Mouse (Mus musculus): Measurements from ENCODE around the gene Rbbp6. TPM values are rescaled to one million over a fixed set of nuclear protein-coding genes. Genes with fewer than 3 reads are reported as not detected.
A peak's percentile ranks its signal among the peaks of the same experiment; 100 is the strongest.

Gene Rbbp6
- polyA plus RNA-seq, 1 experiment from 2014 or later = 28.7 TPM

DNA sequence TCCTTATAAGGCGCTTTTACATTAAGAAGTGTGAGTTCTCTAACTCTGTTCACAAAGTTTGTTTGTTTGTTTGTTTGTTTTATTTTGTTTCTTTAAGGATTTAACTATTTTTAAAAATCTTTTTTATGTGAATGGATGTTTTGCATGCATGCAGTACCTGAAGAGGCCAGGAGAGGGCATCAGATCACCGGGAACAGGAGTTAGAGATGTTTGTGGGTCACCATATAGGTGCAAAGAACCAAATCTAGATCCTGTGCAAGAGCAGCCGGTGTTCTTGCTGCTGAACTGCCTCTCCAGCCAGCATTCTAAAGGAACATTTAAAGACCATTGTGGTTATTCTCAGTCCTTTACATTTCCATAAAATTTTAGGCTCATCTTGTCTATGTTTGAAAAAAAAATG is 52.1 kb downstream of the Rbbp6 start:
- Histone ChIP-seq H3K27me3 (ENCODE audit: control insufficient read depth, insufficient read depth, low read length) (no peaks in the 10 kb centered on the region), H3K9ac (ENCODE audit: low read length) (no peak overlapping the region), H3K4me2 (ENCODE audit: low read depth) (no peak overlapping the region), H3K9me3 (ENCODE audit: control insufficient read depth, low read length) (no peaks in the 10 kb centered on the region), H3K4me3 (ENCODE audit: low read depth, low read length) (no peak overlapping the region), H3K4me1 (ENCODE audit: control insufficient read depth, insufficient read depth, low read length) (no peaks in the 10 kb centered on the region), H3K36me3 (ENCODE audit: control insufficient read depth, insufficient read depth, low read length) (no peaks in the 10 kb centered on the region), H3K27ac (ENCODE audit: low read depth, low read length) (no peak overlapping the region)
- WGBS = 34% methylated on average over 3 of the region's 3 CpGs
- ATAC-seq (ENCODE audit: insufficient read depth, low FRiP score, low TSS enrichment) (no peak), DNase-seq (ENCODE audit: low spot score) (peak; percentile 60)

DNA sequence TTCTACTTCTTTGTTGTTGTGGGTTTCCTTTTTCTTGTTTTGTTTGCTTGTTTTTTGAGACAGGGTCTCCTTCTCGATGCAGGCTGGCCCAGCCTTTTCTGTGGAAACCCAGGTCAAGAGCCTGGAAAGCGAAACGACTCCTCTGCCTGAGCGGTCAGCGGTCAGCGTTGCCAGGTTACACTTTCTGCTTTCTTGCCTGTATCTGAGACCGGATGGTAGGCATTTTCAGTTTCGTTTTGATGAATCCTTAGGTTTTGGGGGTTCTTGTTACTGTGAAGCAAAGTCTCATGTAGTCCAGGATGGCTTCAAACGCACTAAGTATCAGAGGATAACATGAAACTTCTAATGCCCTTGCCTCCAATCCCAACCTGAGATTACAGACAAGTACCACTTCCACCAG is 59.6 kb downstream of the Rbbp6 start:
- DNase-seq (ENCODE audit: low spot score) = no peak
- H3K27ac ChIP-seq (ENCODE audit: low read depth, low read length) = no peak overlapping the region
- 71% methylated on average over 9 of the region's 9 CpGs for WGBS
- no peaks in the 10 kb centered on the region for H3K36me3 ChIP-seq (ENCODE audit: control insufficient read depth, insufficient read depth, low read length)
- no peaks in the 10 kb centered on the region for H3K4me1 ChIP-seq (ENCODE audit: control insufficient read depth, insufficient read depth, low read length)
- no peaks in the 10 kb centered on the region for H3K27me3 ChIP-seq (ENCODE audit: control insufficient read depth, insufficient read depth, low read length)
- no peak overlapping the region for H3K4me3 ChIP-seq (ENCODE audit: low read depth, low read length)
- ATAC-seq (ENCODE audit: insufficient read depth, low FRiP score, low TSS enrichment) = no peak
- no peak overlapping the region for H3K4me2 ChIP-seq (ENCODE audit: low read depth)
- no peaks in the 10 kb centered on the region for H3K9me3 ChIP-seq (ENCODE audit: control insufficient read depth, low read length)
- H3K9ac ChIP-seq (ENCODE audit: low read length) = no peak overlapping the region

GRCm38 (mm10) chr7:123030295-123030694 is 64.8 kb downstream of the Rbbp6 start:
- DNase-seq (ENCODE audit: low spot score) = no peak
- WGBS = 25% methylated on average over 13 of the region's 13 CpGs
- H3K9ac ChIP-seq (ENCODE audit: low read length) = peak overlapping the region; percentile 65
- no peaks in the 10 kb centered on the region for H3K36me3 ChIP-seq (ENCODE audit: control insufficient read depth, insufficient read depth, low read length)
- H3K9me3 ChIP-seq (ENCODE audit: control insufficient read depth, low read length) = no peaks in the 10 kb centered on the region
- ATAC-seq (ENCODE audit: insufficient read depth, low FRiP score, low TSS enrichment) = peak; percentile 46
- peaks cover 9% of the 10 kb centered on the region for H3K4me1 ChIP-seq (ENCODE audit: control insufficient read depth, insufficient read depth, low read length)
- no peaks in the 10 kb centered on the region for H3K27me3 ChIP-seq (ENCODE audit: control insufficient read depth, insufficient read depth, low read length)
- H3K4me2 ChIP-seq (ENCODE audit: low read depth) = peak overlapping the region; percentile 83
- H3K4me3 ChIP-seq (ENCODE audit: low read depth, low read length) = peak overlapping the region; percentile 28
- no peak overlapping the region for H3K27ac ChIP-seq (ENCODE audit: low read depth, low read length)

DNA sequence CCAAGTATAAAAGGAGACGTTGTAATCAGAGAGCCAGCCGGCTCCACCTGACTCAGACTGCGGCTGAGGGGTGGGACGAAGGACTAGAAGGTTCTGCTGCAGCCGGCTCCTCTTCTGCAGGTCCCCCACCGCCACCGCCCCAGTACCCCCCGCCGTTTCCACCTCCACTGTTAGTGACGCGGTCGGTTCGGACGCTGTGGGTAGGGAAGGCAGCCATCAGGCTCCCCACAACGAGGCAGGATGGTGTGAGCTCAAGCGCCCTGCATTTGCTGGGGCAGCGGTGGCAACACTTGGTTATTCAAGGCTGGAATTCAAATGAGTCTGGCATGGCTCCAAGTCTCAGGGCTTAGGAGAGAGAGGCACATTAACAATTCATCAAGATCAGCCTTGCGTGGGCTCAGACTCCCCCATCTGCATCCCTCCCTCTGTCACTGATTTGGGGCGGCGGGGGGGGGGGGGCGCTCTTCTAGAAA is 65.3 kb downstream of the Rbbp6 start:
- H3K4me2 ChIP-seq (ENCODE audit: low read depth) = peak overlapping the region; percentile 83
- H3K27ac ChIP-seq (ENCODE audit: low read depth, low read length) = no peak overlapping the region
- H3K4me3 ChIP-seq (ENCODE audit: low read depth, low read length) = peak overlapping the region; percentile 28
- WGBS = under 1% methylated on average over 20 of the region's 21 CpGs
- no peaks in the 10 kb centered on the region for H3K36me3 ChIP-seq (ENCODE audit: control insufficient read depth, insufficient read depth, low read length)
- ATAC-seq (ENCODE audit: insufficient read depth, low FRiP score, low TSS enrichment) (peak; percentile 87), DNase-seq (ENCODE audit: low spot score) (peak; percentile 83)
- peak overlapping the region; percentile 65 for H3K9ac ChIP-seq (ENCODE audit: low read length)
- H3K9me3 ChIP-seq (ENCODE audit: control insufficient read depth, low read length) = no peaks in the 10 kb centered on the region
- no peaks in the 10 kb centered on the region for H3K27me3 ChIP-seq (ENCODE audit: control insufficient read depth, insufficient read depth, low read length)
- H3K4me1 ChIP-seq (ENCODE audit: control insufficient read depth, insufficient read depth, low read length) = peaks cover 9% of the 10 kb centered on the region

DNA sequence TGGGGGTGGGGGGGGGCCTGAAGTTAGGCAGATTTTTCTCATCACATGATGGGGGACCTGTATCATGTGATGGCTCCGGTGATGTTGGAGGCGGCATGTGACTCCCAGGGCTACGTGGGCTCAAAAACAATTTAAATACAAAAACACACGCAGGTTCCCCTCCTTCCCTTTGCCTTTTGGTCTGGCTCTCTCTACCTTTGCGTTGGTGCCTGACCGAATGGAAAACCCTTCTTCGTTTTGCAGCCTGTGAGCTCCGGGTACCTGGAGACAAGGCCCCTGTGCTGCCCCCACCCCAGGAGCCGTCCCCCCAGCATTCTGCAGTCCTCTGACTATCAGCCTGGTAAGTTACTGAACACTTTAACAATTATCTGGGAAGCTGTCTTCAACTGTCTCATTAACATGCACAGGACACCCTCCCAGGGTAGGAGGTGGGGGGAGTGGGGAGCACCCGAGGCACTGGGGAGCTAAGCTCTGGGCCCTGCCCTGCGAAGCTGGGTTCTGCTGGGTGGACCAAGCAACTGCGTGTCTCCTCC is 65.8 kb downstream of the Rbbp6 start:
- Histone ChIP-seq H3K36me3 (ENCODE audit: control insufficient read depth, insufficient read depth, low read length) (no peaks in the 10 kb centered on the region), H3K4me3 (ENCODE audit: low read depth, low read length) (peak overlapping the region; percentile 28), H3K9me3 (ENCODE audit: control insufficient read depth, low read length) (no peaks in the 10 kb centered on the region), H3K4me1 (ENCODE audit: control insufficient read depth, insufficient read depth, low read length) (peaks cover 9% of the 10 kb centered on the region), H3K27me3 (ENCODE audit: control insufficient read depth, insufficient read depth, low read length) (no peaks in the 10 kb centered on the region), H3K27ac (ENCODE audit: low read depth, low read length) (no peak overlapping the region), H3K4me2 (ENCODE audit: low read depth) (peak overlapping the region; percentile 83), H3K9ac (ENCODE audit: low read length) (peak overlapping the region; percentile 65)
- DNase-seq (ENCODE audit: low spot score) (peak; percentile 21), ATAC-seq (ENCODE audit: insufficient read depth, low FRiP score, low TSS enrichment) (peak; percentile 73)
- WGBS = 10% methylated on average over 12 of the region's 12 CpGs

DNA sequence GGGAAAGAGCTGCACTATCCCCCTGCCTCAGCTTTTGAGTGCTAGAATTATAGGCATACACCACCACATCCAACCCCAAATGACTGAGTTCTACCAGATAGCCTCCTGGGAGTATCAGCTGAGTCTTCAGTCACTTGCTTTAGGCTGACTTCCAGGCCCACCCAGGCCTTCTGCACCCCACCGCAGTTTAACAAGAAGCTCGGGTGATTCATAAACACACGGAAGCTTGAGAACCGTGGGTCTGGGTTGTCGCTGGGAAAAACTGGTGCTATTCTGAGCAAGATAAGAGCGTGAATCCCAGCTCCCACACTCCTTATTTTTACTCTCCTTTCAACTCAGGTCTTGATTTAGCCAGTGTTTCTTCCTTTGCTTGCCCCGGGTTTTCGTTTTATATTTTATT is 69.8 kb downstream of the Rbbp6 start:
- Histone ChIP-seq H3K4me2 (ENCODE audit: low read depth) (no peak overlapping the region), H3K4me3 (ENCODE audit: low read depth, low read length) (no peak overlapping the region), H3K36me3 (ENCODE audit: control insufficient read depth, insufficient read depth, low read length) (no peaks in the 10 kb centered on the region), H3K4me1 (ENCODE audit: control insufficient read depth, insufficient read depth, low read length) (peaks cover 7% of the 10 kb centered on the region), H3K27me3 (ENCODE audit: control insufficient read depth, insufficient read depth, low read length) (no peaks in the 10 kb centered on the region), H3K9me3 (ENCODE audit: control insufficient read depth, low read length) (no peaks in the 10 kb centered on the region), H3K27ac (ENCODE audit: low read depth, low read length) (no peak overlapping the region), H3K9ac (ENCODE audit: low read length) (no peak overlapping the region)
- DNase-seq (ENCODE audit: low spot score) (no peak), ATAC-seq (ENCODE audit: insufficient read depth, low FRiP score, low TSS enrichment) (no peak)
- WGBS = 89% methylated on average over 8 of the region's 8 CpGs

GRCm38 (mm10) chr7:123039302-123039701 is 73.8 kb downstream of the Rbbp6 start:
- DNase-seq (ENCODE audit: low spot score) (no peak), ATAC-seq (ENCODE audit: insufficient read depth, low FRiP score, low TSS enrichment) (no peak)
- Histone ChIP-seq H3K4me1 (ENCODE audit: control insufficient read depth, insufficient read depth, low read length) (no peaks in the 10 kb centered on the region), H3K9me3 (ENCODE audit: control insufficient read depth, low read length) (no peaks in the 10 kb centered on the region), H3K4me2 (ENCODE audit: low read depth) (no peak overlapping the region), H3K9ac (ENCODE audit: low read length) (no peak overlapping the region), H3K27me3 (ENCODE audit: control insufficient read depth, insufficient read depth, low read length) (no peaks in the 10 kb centered on the region), H3K4me3 (ENCODE audit: low read depth, low read length) (no peak overlapping the region), H3K27ac (ENCODE audit: low read depth, low read length) (no peak overlapping the region), H3K36me3 (ENCODE audit: control insufficient read depth, insufficient read depth, low read length) (no peaks in the 10 kb centered on the region)

DNA sequence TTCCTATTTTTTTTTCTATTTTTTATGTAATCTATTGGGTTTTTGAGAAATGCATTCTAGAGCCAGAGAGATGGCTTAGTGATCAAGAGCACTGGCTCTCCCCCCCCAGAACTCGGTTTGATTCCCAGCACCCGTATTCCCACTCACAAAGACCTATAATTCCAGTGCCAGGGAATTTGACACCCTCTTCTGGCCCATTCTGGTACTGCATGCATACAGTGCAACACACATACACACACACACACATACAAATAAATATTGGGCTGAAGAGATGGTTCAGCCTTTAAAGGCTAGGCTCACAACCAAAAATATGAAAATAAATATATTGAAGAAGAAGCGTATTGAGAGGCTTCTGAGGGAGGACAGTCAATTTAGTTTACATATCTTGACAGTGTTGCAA is 79.7 kb downstream of the Rbbp6 start:
- Histone ChIP-seq H3K27me3 (ENCODE audit: control insufficient read depth, insufficient read depth, low read length) (no peaks in the 10 kb centered on the region), H3K4me3 (ENCODE audit: low read depth, low read length) (no peak overlapping the region), H3K4me2 (ENCODE audit: low read depth) (no peak overlapping the region), H3K9ac (ENCODE audit: low read length) (no peak overlapping the region), H3K4me1 (ENCODE audit: control insufficient read depth, insufficient read depth, low read length) (no peaks in the 10 kb centered on the region), H3K36me3 (ENCODE audit: control insufficient read depth, insufficient read depth, low read length) (no peaks in the 10 kb centered on the region), H3K9me3 (ENCODE audit: control insufficient read depth, low read length) (no peaks in the 10 kb centered on the region), H3K27ac (ENCODE audit: low read depth, low read length) (no peak overlapping the region)
- ATAC-seq (ENCODE audit: insufficient read depth, low FRiP score, low TSS enrichment) (no peak), DNase-seq (ENCODE audit: low spot score) (no peak)
- WGBS = 92% methylated on average over 3 of the region's 3 CpGs

GRCm38 (mm10) chr7:123046473-123047091 is 81.1 kb downstream of the Rbbp6 start:
- Histone ChIP-seq H3K27me3 (ENCODE audit: control insufficient read depth, insufficient read depth, low read length) (no peaks in the 10 kb centered on the region), H3K27ac (ENCODE audit: low read depth, low read length) (no peak overlapping the region), H3K4me3 (ENCODE audit: low read depth, low read length) (no peak overlapping the region), H3K9ac (ENCODE audit: low read length) (no peak overlapping the region), H3K4me2 (ENCODE audit: low read depth) (no peak overlapping the region), H3K9me3 (ENCODE audit: control insufficient read depth, low read length) (no peaks in the 10 kb centered on the region), H3K4me1 (ENCODE audit: control insufficient read depth, insufficient read depth, low read length) (no peaks in the 10 kb centered on the region), H3K36me3 (ENCODE audit: control insufficient read depth, insufficient read depth, low read length) (no peaks in the 10 kb centered on the region)
- ATAC-seq (ENCODE audit: insufficient read depth, low FRiP score, low TSS enrichment) (no peak), DNase-seq (ENCODE audit: low spot score) (no peak)
- WGBS = 80% methylated on average over 13 of the region's 13 CpGs

Data from neural tube, embryonic 11.5 days (tissue).